Mouse (Mus musculus) layer of hippocampus, adult 18-20 months (tissue): ENCODE measurements at regions not wholly inside any gene's neighbourhood (a gene's known extent, or its start where the extent isn't known, plus 50 kb on each side); places are given as distances from the start of the nearest gene placed in this dataset.

Experiments
- DNase-seq, 2 experiments: peaks; one replicate each; pipeline ENCODE4 v3.0.0; 2022; ENCODE audit warnings: low spot score in 2 of 2

DNA sequence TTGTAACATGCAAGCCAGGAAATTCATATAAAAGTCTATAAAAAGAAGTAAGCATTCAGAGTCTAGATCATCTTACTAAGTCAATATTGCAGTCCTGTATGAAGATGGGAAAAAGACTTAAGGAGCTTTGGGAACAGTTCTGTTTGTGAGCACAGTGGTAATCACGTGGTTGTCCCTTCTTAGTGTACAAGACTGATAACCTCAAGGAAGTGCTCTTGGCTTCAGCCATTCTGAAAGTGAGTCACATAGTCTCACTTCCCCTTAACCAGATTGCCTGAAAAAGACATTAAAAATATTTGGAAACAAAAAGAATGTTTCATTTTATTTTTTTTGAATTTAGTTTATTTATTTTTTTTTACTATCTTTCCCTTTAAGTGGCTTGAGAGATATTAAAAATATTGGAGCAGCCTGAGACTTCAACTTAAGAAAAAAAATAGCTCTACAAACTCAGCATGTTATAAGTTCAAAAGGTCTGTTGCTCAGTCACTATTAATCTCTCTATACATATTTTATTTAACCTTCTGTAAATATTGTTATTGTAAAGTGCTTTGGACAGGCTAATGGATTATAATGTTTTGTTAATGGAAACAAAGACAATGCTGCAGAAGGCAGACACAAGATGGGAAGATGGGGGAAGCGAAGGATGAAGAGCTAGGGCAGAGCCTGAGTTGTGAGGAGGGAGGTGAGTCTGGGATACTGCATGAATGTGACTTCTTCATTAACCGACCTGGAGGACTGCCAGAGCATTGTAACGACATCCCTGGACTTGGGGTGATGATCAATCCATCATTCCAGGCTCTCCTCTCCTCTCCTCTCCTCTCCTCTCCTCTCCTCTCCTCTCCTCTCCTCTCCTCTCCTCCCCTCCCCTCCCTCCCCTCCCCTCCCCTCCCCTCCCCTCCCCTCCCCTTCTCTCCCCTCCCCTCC, 300.2 kb upstream of the Mpdz start:
- no peak for DNase-seq

GRCm38 (mm10) chr4:81734391-81734790, 291.8 kb upstream of the Mpdz start:
- DNase-seq: no peak

DNA sequence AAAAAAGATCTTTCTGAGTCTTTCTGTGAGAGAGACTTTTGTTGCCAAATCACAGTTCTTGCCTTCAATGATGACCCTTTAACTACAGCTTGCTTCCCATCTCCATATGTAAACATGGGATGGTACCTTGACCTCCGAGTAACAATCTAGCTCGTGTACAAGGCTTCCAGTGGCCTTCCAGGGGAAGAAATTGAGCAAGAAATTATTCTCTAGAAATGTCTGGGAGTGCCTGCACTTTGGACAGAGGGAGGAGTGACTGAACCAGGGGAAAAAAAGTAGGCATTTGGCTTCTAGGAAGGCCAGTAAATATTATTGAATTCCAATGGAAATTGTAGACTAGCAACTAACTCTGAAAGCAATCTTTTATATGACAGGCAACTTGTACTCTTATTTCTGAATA, 287.8 kb upstream of the Mpdz start:
- DNase-seq: no peak

GRCm38 (mm10) chr4:81728961-81729360, 286.3 kb upstream of the Mpdz start:
- DNase-seq: no peak

DNA sequence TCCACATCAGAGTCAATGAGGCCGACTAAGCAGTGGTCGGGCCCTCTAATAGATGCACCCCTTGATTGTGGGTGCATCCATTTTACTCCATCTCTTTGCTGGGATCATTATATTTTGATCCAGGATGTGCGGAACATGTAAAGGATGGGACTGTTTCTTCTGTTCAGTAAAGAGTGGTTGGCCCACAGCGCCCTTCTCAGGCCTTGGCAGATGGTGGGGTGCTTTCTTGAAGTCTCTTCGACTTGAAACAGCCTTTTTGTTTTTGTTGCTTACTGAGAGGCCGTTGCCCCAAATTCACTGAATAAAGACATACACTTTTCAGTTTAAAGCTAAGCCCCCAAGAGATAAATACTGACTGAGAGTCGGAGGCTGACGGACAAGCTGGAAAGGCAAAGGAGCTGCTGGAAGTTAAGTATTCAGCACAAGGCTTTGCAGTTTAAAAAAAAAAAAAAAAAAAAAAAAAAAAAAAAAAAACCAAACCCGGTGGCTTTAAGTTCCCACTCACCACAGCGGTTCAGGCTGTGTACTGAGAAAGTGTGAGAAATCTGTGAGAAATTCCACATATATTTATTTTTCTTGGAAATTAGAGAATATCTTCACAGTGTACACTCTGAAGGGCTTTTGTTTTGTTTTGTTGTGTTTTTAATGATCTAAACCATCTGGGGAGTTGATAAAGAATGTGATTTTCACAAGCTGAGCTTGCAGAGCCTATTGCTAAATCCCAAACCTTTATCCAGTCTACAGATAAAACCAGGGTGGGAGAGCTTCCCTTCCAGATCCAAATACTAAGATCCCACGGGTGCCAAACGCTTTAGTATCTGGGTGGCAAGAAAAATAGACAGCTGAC, 285.3 kb upstream of the Mpdz start:
- DNase-seq: no peak

- DNase-seq: peak in 1 of 2 experiments; percentile 27
Observed at GRCm38 (mm10) chr4:81726761-81727723, 284.4 kb upstream of the Mpdz start.

- no peak for DNase-seq
Observed at GRCm38 (mm10) chr4:81724751-81725150, 282.1 kb upstream of the Mpdz start.

GRCm38 (mm10) chr4:81712378-81712777, 269.8 kb upstream of the Mpdz start:
- DNase-seq: no peak

DNA sequence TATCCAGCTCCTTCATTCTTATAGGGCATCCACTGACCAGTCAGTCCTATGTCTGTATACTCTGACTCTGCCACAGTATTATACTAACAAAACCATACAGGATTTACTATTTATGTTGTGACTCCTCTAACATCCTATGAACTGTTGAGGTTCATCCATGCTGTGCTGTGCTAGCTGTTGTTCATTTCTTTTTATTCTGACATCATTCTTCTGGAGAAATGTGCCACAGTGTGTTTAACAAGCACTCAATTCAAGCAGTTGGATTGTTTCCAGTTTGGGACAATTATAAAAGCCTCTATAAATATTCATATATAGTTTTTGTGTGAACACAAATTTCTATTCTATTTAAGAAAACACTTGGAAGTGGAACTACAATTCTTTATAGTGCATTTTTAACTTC, 252.6 kb upstream of the Mpdz start:
- no peak for DNase-seq

- DNase-seq: no peak
Observed at GRCm38 (mm10) chr4:81677205-81677604, 234.6 kb upstream of the Mpdz start.

- DNase-seq: no peak
Observed at GRCm38 (mm10) chr4:81674871-81675270, 232.3 kb upstream of the Mpdz start.

DNA sequence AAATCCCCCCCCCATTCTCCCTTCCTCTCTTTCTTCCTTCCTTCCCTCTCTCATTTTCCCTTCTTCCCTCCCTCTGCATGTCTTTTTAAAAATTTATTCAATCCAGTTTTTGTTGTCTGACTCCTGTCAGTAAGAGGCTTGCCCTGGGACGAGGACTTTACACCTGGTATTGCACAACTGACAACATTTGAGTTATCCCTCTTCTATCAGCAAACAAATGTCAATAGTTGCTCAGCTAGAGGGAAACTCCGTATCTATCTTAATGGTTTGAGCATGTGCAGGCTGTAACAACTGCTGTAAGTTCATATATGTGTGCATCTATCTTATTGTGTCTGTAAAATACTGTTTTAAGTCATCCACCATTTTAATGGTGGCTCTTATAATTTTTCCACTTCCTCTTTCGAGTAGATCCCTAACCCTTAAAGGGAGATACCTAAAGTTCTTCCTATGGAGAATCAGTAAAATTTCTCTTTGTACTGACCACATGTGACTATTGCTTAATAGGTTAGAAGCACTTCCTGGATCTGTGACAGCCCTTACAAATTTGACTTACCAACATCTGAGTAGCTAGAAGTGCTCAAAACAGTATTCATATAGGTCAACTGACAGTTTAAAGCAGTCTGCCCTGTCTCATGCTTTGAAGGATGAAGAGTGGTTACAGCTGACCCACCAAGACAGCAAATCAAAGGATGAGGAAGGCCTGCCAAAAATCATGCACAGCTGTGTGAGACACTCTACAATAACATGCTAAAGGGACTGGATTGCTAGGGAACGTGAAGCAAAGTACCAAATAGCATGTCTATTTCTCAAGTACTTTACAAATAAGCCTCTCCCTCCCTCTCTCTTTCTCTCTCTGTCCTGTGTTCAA, 231.0 kb upstream of the Mpdz start:
- DNase-seq: no peak

DNA sequence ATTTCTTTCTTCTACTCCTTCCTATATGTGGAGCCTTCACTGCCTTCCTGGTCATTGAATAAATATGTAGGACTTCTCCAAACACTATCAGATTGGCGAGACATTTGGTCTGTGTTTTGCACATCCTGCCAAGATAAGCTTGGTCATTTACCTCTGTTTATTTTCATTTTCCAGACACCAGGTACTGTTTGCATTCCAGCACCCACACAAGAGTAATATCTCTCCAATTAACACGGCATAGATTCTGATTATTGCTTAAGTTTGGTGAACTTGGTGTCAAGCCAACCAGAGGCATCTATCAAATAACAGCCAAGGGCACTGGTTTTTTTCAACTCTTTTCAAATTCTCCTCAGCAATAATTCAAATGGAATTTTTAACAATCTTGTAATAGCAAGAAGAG, 229.4 kb upstream of the Mpdz start:
- DNase-seq: no peak

DNA sequence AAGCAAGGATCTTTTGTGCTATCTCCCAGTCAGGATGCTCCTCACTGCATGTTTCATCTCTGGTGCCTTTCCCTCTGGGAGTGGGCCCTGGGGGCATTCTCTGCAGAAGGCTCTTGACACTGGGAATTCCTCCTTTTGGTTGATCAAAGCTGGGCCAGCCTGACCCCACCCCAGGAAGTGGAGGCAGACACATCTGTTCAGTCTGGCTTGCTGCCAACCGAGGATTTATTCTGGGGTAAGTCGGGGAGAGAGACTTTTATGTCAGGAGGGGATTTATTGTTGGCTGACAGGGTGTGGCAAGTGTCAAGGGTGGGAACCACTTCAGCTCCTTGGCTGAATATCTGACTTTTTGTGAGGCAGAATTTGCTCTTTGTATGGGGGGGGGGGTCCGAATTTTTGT, 226.6 kb upstream of the Mpdz start:
- no peak for DNase-seq

DNA sequence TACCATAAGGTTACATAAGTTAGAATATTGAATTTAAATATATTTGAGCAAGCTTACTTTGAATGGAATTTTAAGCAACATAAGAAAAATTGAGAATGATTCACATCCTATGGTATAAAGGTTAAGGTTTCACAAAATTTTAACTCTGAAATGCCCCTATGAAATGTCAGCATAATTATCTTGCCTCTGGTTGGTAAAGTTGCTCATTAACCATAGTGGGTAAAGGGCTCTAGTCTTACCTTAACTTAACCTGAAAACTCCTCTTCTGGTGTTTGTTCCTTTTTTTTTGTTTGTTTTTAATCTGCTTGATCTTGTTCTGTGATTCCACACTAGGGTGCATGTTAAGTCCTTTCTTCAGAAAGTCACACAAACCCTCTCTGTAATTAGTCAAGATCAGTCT, 218.5 kb upstream of the Mpdz start:
- DNase-seq: no peak

GRCm38 (mm10) chr4:81628496-81628828, 185.8 kb upstream of the Mpdz start:
- DNase-seq: no peak

- DNase-seq: no peak
Observed at GRCm38 (mm10) chr4:81627714-81628495, 185.3 kb upstream of the Mpdz start.

GRCm38 (mm10) chr4:81625348-81625934, 182.8 kb upstream of the Mpdz start:
- no peak for DNase-seq

DNA sequence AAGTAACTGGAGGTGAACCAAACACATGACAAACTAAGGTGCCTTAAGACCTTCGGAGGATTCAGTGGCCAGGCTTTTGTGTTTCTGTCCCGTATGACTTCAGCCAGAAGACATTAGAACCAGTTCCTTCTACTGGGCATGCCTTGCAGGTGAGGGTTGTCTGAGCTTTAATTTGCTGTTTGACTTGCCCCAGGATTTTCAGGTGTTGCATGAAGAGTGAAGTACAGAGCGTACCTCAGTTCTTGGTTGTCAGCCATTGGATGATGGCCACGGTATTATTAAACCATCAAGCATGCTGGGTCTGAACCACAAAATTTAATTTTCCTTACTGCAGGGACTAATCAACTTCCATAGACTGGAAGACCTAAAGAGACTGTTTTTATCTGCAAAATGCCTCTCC, 181.5 kb upstream of the Mpdz start:
- DNase-seq: no peak
